Mouse (Mus musculus): Measurements from ENCODE around the gene Gng13. TPM values are rescaled to one million over a fixed set of nuclear protein-coding genes. Genes with fewer than 3 reads are reported as not detected.

Gng13 gene
- total and polyA plus RNA-seq, 3 experiments = 1.3 to 2.9 TPM; not detected in 1

DNA sequence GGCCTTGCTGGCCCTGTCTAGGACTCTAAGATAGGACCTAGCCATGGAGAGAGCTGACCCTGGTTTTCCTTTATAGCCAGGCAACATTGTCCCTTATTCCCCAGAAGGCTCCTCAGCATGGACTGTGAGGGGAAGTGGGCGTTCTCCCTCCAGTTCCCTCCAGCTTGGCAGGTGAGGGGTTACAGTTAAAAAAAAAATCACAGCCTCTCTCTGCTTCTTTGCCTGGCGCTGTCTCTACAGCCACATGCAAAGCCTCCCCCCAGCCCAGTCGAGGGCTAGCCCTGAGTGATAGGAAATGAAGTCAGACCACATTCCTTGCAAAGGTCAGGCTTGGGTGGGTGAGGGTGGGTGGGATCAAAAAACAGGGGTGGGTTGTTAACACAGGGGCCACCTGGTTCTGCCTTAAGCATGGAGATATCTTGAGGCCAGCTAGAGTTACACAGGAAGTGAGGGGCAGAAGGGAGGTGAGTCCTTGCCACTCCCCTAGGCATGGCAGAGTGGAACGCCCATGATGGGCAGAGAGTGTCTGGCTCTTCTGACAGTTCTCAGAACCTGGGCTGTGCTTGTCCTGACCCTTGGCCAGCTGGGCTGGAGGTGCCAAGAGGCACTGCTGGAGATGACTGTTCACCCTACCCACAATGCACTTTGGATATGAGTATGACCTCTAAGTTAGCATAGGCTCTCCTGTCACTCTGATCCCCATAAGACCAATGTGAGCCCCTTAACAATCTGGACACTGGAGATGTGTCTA lies 38.8 kb downstream of the Gng13 start:
- no peak for TF ChIP-seq RCOR1 (conservative IDR thresholded peaks at IDR 0.05; ENCODE audit: low read depth, low read length)
- no peak for TF ChIP-seq ZMIZ1 (IDR thresholded peaks at IDR 0.05; ENCODE audit: low read depth, low read length)
- TF ChIP-seq HCFC1 (IDR thresholded peaks at IDR 0.05; ENCODE audit: low read depth, low read length) = no peak
- Histone ChIP-seq H3K4me3 (replicated peaks in 1 of 3; ENCODE audit: low read depth in 2 of 3, low read length in 2 of 3, poor library complexity in 1 of 3) (no peak overlapping the region), H3K27me3 (replicated peaks) (peaks cover 98% of the 10 kb centered on the region), H3K4me2 (ENCODE audit: insufficient read depth, low read depth, poor library complexity, severe bottlenecking) (no peak overlapping the region), H3K79me2 (replicated peaks; ENCODE audit: control insufficient read depth, extremely low read depth, insufficient read depth, poor library complexity, severe bottlenecking) (no peaks in the 10 kb centered on the region), H3K36me3 (replicated peaks in 1 of 2; ENCODE audit: control insufficient read depth in 1 of 2, insufficient read depth in 1 of 2, low read length in 1 of 2) (no peaks in the 10 kb centered on the region), H3K4me1 (ENCODE audit: control insufficient read depth in 1 of 2, insufficient read depth in 2 of 2) (no peaks in the 10 kb centered on the region), H3K9me3 (replicated peaks; ENCODE audit: low read length) (no peaks in the 10 kb centered on the region), H3K27ac (ENCODE audit: insufficient read depth, low read depth) (no peak overlapping the region), H3K9ac (ENCODE audit: insufficient read depth, low read depth) (no peak overlapping the region)
- in situ Hi-C loops (cut with MboI; ENCODE audit: low pct_ligation_motif_present, low pct_unique_long_range_greater_than_20kb, low sequenced_read_pairs) = no loop called here
- no peak for DNase-seq (ENCODE audit: extremely low read depth)
- dilution Hi-C loops (cut with MboI; ENCODE audit: extremely low pct_ligation_motif_present, extremely low pct_unique_long_range_greater_than_20kb, low sequenced_read_pairs) = no loop called here

DNA sequence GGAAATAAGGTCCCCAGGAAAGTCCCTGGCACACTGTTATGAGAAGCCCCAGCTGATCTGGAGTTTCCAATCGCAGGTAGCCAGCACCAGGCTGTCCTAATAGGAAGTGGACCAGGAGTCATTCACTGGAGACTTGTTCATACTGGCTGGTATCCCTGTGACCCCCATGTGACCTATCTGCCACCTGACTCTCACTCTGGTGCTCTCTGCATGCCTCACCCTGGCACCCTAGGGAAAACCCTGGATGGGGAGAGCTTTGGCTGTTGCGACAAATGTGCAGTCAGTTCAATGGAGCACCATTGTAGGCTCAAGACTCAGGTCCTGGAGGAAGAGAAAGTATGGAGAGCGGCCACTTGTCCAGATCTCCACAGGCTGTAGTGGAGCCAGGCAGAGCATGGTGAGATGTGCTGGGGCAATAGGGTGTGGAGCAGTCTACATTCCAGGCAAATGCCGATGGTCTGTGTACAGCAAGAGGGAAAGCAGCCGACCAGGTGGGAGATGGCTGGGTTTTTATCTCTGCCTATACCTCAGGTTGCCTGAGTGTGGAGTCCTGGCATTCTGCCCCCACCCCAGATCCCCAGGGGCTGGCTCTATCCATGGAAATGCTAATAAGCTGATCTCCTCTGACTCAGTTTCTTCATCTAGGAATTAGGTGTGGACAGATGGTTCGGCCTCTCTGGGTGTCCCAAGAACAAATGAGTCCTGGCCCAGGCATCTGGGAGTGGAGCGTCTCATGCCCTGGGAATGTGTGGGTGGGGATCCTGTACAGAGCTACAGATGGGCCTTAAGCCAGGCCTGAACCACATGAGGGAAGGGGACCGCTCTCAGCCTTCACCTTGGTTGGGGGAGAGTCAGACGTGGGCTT lies 39.6 kb downstream of the Gng13 start:
- H3K27ac ChIP-seq (ENCODE audit: insufficient read depth, low read depth) = no peak overlapping the region
- H3K4me1 ChIP-seq (ENCODE audit: control insufficient read depth in 1 of 2, insufficient read depth in 2 of 2) = no peaks in the 10 kb centered on the region
- no peak overlapping the region for H3K4me3 ChIP-seq (replicated peaks in 1 of 3; ENCODE audit: low read depth in 2 of 3, low read length in 2 of 3, poor library complexity in 1 of 3)
- H3K9me3 ChIP-seq (replicated peaks; ENCODE audit: low read length) = no peaks in the 10 kb centered on the region
- dilution Hi-C loops (cut with MboI; ENCODE audit: extremely low pct_ligation_motif_present, extremely low pct_unique_long_range_greater_than_20kb, low sequenced_read_pairs) = no loop called here
- no peaks in the 10 kb centered on the region for H3K36me3 ChIP-seq (replicated peaks in 1 of 2; ENCODE audit: control insufficient read depth in 1 of 2, insufficient read depth in 1 of 2, low read length in 1 of 2)
- H3K27me3 ChIP-seq (replicated peaks) = peaks cover 97% of the 10 kb centered on the region
- in situ Hi-C loops (cut with MboI; ENCODE audit: low pct_ligation_motif_present, low pct_unique_long_range_greater_than_20kb, low sequenced_read_pairs) = no loop called here
- no peak overlapping the region for H3K9ac ChIP-seq (ENCODE audit: insufficient read depth, low read depth)
- DNase-seq (ENCODE audit: extremely low read depth) = no peak
- TF ChIP-seq CTCF (conservative IDR thresholded peaks at IDR 0.05 in 1 of 2, IDR thresholded peaks at IDR 0.05 in 1 of 2; ENCODE audit: low read depth in 2 of 2, low read length in 2 of 2) (no peak), MAX (IDR thresholded peaks at IDR 0.05; ENCODE audit: low read length) (no peak), MEF2A (IDR thresholded peaks at IDR 0.05; ENCODE audit: borderline replicate concordance, low read depth, low read length) (no peak), JUND (conservative IDR thresholded peaks at IDR 0.05; ENCODE audit: low read depth, low read length) (no peak), ELF1 (IDR thresholded peaks at IDR 0.05; ENCODE audit: low read depth, low read length) (no peak), HCFC1 (IDR thresholded peaks at IDR 0.05; ENCODE audit: low read depth, low read length) (no peak), POLR2AphosphoS2 (IDR thresholded peaks at IDR 0.05; ENCODE audit: low read depth, low read length) (no peak), E2F4 (IDR thresholded peaks at IDR 0.05; ENCODE audit: insufficient replicate concordance, low read depth, low read length) (no peak), MYC (IDR thresholded peaks at IDR 0.05; ENCODE audit: low read depth, low read length) (no peak), ZNF384 (IDR thresholded peaks at IDR 0.05; ENCODE audit: low read depth, low read length) (no peak), ZKSCAN1 (IDR thresholded peaks at IDR 0.05; ENCODE audit: borderline replicate concordance, low read depth, low read length) (no peak), MAFK (IDR thresholded peaks at IDR 0.05; ENCODE audit: insufficient replicate concordance, low read length) (no peak), EP300 (IDR thresholded peaks at IDR 0.05; ENCODE audit: low read length) (no peak), GABPA (IDR thresholded peaks at IDR 0.05; ENCODE audit: insufficient replicate concordance, low read depth, low read length) (no peak), JUN (IDR thresholded peaks at IDR 0.05; ENCODE audit: insufficient read depth, low read depth, low read length) (no peak), ZC3H11A (IDR thresholded peaks at IDR 0.05; ENCODE audit: low read depth, low read length) (no peak)
- H3K4me2 ChIP-seq (ENCODE audit: insufficient read depth, low read depth, poor library complexity, severe bottlenecking) = no peak overlapping the region
- no peaks in the 10 kb centered on the region for H3K79me2 ChIP-seq (replicated peaks; ENCODE audit: control insufficient read depth, extremely low read depth, insufficient read depth, poor library complexity, severe bottlenecking)

Data from CH12.LX (cell line).